Mouse (Mus musculus): ENCODE data around the gene Magi1.

The Magi1 gene

GRCm38 (mm10) chr6:94111833-94112232 is 171.9 kb downstream of the Magi1 start:
- DNase-seq (ENCODE audit: low spot score in 2 of 2), result no peak

- DNase-seq (ENCODE audit: low spot score in 2 of 2), result no peak
Observed at GRCm38 (mm10) chr6:94107401-94108107, 176.2 kb downstream of the Magi1 start.

GRCm38 (mm10) chr6:94103581-94103980 is 180.1 kb downstream of the Magi1 start:
- no peak for DNase-seq (ENCODE audit: low spot score in 2 of 2)

- no peak for DNase-seq (ENCODE audit: low spot score in 2 of 2)
Observed at GRCm38 (mm10) chr6:94101256-94101655, 182.5 kb downstream of the Magi1 start.

DNA sequence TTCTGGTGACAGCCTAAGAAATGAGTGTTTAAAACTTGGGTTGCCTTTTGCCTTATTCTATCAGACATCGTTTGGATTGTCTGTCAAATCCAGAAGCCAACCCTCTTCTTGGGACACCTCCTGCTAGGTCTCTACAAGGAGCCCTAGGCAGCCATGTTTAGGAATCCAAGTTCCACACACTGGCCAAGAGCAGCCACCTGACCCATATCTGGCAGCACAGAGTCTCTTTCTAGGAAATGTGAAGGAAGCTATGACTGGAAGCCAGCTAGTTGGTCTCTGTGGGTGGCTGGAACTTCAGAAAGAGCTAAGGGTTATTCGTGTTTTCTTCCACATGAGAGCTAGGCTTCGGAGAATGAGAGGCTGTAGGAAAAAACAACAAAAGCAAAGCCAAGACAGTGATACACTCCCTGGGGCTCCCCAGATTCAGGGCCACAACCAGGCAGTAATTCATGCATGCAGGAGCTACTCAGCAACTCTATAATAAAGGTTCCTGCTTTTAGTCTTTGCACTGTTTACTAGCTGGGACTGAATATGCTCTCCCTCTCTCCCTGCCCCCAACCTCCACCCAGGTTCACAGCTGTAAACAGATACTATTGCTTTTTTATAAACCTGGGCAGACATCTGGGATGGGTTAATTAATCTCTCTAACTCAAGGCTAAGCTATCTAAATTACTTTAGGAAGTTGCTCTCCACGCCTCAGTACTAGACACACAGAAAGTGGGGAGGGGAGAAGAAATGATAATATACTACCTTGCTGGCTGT is 188.6 kb downstream of the Magi1 start:
- no peak for DNase-seq (ENCODE audit: low spot score in 2 of 2)

DNA sequence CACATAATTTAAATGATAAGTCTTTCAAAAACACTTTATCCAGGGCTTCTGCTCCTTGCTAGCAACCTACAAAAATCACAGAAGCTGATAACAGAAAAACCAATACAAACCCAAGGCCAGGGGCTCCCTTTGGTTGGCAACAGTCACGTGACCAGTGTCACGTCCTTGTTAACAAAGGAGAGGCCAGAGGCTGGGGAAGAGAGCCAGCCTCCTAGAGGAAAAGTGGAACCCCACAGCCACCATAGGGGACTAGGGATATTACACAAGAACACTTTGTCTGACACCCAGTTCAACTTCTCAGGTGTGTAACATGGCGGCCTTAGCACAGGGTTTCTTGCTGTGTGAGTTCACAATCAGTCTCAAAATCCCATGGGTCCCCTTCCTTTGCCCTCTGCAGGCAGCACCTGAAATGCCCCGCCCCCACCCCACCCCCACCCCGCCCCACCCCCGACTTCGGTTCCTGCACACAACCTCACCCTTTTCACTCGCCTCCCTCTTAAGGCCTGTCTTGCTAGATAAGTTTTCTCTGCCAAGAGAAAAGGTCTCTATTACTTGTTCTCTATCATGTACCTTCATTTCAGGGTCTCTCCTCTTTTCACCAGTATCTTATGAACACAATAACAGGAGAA is 190.6 kb downstream of the Magi1 start:
- no peak for DNase-seq (ENCODE audit: low spot score in 2 of 2)

DNA sequence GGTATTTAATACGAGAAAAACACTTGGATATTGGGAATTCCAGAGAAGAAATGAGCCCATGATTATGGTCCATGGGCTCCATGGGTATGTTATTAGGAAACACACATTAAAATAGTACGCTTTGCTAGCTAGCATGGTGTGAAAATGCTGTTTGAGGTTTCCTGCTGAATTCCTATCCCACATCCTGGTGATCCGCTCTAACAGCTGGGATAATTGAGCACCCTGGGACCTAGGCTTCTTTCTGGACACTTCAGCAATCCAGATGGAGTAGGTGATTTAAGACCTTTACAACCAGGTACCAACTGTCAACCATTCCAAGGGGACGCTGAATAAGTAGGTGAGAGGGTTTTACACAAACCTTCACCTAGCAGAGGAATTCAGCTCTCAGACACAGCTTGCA is 191.2 kb downstream of the Magi1 start:
- DNase-seq (ENCODE audit: low spot score in 2 of 2), result no peak

DNA sequence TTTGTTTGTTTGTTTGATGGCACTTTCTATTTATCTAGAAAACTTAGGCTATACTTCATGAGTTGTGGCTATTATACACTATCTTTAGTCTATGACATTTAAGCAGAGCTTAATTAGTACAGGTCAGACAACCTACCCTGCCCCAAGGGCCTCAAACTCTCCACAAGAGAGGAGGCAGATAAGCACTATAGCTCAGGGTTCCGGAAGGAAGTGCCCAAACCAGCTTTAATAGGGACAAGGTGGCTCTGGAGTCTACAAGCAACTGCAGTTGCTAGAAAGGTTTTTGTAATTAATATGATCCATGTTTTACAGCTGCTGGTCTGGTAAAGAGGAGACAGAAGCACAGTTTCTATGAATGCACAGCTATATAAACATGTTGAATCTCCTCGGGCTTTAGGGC is 196.9 kb downstream of the Magi1 start:
- no peak for DNase-seq (ENCODE audit: low spot score in 2 of 2)

GRCm38 (mm10) chr6:94084752-94085151 is 199.0 kb downstream of the Magi1 start:
- peak in 1 of 2 experiments; percentile 16 for DNase-seq (ENCODE audit: low spot score in 2 of 2)

GRCm38 (mm10) chr6:94083459-94083858 is 200.3 kb downstream of the Magi1 start:
- DNase-seq (ENCODE audit: low spot score in 2 of 2), result no peak

GRCm38 (mm10) chr6:94080933-94081545 is 202.7 kb downstream of the Magi1 start:
- DNase-seq (ENCODE audit: low spot score in 2 of 2), result peak in 1 of 2 experiments; percentile 76

DNA sequence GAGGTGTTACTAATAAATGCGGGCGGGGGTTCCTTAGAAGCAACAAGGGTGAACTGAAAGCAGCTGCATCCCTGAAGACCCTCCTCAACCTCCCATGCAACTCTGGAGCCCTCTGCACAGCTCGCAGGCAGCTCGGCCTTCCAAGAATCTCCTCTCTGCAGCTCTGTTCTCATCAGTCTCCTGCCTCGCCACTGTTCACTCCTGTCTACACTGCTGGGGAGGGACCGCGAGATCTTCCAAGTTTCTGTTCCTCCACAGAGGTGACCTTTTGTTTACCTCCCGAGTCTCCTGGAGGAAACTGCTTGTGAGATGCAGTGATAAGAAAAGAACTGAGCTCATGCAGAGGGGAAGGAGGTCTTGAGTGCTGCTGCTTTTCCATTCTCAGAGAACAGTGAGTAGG is 204.8 kb downstream of the Magi1 start:
- DNase-seq (ENCODE audit: low spot score in 2 of 2), result no peak

- DNase-seq (ENCODE audit: low spot score in 2 of 2), result no peak
Observed at GRCm38 (mm10) chr6:94077013-94077412, 206.7 kb downstream of the Magi1 start.

DNA sequence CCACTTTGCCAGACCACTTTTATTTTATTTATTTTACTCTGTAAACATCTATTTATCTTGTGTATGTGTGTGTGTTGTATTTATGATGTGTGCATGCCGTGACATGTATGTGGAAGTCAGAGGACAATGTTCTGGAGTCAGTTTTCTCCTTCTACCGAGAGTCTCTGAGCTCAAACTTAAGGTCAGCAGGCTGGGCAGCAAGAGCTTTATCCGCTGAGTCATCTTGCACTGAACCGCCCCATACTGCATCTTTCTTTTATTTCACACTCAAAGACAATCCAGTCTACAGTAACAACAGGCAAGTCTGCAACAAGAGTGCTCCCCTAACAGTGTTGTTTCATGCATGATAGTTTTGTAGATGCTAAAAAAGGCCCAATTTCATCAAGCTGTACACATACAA is 207.7 kb downstream of the Magi1 start:
- DNase-seq (ENCODE audit: low spot score in 2 of 2), result no peak

GRCm38 (mm10) chr6:94075228-94075627 is 208.5 kb downstream of the Magi1 start:
- DNase-seq (ENCODE audit: low spot score in 2 of 2), result no peak

- DNase-seq (ENCODE audit: low spot score in 2 of 2), result no peak
Observed at GRCm38 (mm10) chr6:94071676-94072075, 212.0 kb downstream of the Magi1 start.

- no peak for DNase-seq (ENCODE audit: low spot score in 2 of 2)
Observed at GRCm38 (mm10) chr6:94070702-94071101, 213.0 kb downstream of the Magi1 start.

DNA sequence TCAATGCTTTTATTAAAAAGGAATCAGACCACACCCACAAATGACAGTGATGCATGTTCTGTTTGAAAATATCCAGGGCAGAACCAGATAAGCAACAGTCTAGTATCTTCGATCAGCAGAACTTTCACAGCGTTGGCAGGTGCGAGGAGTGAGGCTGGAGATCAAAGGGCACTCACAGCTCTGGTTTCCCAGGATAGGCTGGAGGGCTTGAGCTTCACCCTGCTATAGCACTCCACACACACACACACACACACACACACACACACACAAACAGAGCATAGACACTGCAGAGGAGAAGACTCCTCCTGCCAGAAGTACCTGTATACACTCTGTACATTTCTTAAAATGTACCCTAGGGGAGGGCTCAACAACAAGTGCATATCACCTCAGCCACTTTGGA is 214.3 kb downstream of the Magi1 start:
- DNase-seq (ENCODE audit: low spot score in 2 of 2), result no peak

DNA sequence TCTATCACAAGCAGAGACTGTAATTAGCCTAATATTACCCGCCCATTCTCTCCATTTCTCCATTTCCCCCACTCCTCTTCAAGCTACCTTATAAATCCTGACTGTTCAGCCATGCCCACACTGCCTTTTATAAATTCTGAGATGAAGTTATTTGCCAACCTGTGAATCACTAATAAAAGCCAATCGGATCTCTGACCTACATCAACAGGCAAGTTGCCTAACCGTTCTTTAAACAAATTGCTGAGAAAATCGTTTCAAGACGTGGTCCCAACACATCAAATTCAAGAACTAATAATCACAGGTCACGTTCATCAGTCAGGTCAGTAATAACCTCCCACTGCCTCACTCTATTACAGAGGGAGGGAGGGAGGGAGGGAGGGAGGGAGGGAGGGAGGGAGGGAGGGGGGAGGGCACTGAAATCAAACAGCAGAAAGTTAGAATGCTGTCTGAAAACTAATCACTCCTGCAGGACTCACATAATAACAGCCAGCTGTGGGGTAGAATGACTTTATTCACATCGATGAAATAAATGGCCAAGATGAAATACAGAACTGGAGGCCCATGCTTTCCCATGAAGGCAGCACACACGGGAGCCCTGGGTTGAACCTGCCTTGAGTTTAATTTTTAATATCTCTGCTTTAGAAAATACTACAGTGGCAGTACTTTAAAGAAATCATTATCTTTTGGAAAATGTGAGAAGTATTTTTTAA is 215.8 kb downstream of the Magi1 start:
- no peak for DNase-seq (ENCODE audit: low spot score in 2 of 2)

DNA sequence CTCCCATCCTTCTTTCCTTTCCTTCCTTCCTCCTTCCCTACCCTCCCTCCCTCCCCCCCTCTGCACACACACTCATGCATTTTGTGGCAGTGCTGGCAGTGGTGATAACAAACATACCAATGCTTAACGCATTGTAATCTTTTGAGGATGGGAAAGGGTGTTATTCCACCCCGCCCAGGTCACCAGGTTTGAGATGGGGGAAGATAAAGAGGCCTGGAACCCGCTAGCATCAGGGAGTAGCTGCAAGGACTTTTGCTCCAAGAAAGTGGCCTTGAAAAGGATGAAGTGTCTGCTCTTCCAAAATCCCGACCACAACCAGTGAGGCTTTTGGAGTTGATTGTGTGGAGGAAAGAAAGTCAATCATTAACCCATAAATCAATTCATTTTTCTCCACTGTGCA is 218.9 kb downstream of the Magi1 start:
- no peak for DNase-seq (ENCODE audit: low spot score in 2 of 2)

GRCm38 (mm10) chr6:94063542-94063941 is 220.2 kb downstream of the Magi1 start:
- no peak for DNase-seq (ENCODE audit: low spot score in 2 of 2)

All from urinary bladder, postnatal 4 days (tissue).